Mouse (Mus musculus) NIH3T3 (cell line): ENCODE measurements around the gene Daxx.
"Not testable (repeated sequence)": the region's sequence is repeated elsewhere in the genome, so short reads cannot be mapped to it uniquely, and the experiment has no call there.

Experiments
- DNase-seq: peaks from one replicate; pipeline ENCODE4 v3.0.0-alpha.2; 2012; ENCODE audit warnings: low read depth

The Daxx gene

DNA sequence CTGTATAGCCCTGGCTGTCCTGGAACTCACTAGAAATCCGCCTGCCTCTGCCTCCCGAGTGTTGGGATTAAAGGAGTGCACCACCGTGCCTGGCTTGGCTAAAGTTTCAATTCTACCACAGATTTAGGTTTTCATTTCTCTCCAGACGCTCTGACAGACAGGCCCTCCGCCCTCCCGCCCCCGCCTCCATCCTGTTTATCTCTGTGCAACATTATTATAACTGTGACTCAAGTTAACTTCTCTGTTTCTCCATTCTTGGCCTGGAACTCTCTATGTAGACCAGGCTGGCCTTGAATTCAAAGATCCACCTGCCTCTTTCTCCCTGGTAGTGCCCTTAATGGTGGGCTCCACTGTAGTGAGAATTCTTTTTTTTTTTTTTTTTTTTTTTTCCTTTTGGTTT, 6.7 kb upstream of the Daxx start:
- no peak for DNase-seq

DNA sequence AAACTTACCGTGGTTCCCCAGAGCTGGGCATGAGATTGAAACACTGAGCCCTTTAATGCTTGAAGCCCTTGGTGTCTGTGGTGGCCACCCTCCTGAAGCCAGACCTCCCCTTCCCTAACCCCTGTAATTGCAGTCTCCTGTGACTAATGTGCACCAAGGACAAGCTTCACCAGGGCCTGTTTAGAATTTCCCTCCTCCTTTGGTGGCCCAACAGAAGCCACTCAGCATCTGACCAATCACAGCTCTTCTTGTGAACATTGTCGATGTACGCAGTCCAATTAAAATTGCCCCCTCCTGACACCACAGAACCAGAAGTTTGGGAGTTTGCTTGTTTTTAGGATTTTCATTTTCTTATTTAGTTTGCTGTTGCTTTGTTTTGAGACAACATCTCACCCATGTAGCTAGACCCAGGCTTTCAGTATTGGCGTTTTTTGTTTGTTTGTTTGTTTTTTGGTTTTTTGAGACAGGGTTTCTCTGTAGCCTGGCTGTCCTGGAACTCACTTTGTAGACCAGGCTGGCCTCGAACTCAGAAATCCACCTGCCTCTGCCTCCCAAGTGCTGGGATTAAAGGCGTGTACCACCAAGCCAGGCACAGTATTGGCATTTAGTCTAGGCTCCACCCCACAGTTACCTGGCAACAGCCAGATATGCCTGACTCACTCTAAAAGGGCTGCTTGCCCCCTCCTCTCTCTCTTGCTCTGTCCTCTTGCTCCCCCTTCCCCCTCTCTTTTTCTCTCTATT, 5.1 kb upstream of the Daxx start:
- DNase-seq = not testable (repeated sequence)

DNA sequence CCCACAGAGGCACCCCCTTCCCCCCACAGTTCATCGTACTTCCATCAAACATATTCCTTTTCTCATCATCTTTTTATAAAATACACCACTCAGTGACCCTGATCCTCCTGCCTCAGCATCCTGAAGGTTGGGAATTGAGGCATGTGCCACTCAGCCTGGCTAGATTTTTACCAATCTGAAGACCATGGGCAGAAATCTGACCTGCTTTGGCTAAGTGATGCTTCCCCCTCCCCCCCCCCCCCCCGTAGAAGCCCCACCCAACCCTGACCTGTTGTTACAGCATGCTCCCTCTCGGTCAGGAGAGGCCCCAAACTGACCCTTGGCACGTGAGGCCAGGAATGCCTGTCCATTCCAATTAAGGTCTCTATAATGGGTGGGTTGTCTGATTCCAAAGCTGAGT, 4.4 kb upstream of the Daxx start, which contains the start of gene Platr17:
Gene Platr17, plus strand, starts transcription at position 301 of the 400 bp plus-strand sequence.
- DNase-seq = not testable (repeated sequence)

DNA sequence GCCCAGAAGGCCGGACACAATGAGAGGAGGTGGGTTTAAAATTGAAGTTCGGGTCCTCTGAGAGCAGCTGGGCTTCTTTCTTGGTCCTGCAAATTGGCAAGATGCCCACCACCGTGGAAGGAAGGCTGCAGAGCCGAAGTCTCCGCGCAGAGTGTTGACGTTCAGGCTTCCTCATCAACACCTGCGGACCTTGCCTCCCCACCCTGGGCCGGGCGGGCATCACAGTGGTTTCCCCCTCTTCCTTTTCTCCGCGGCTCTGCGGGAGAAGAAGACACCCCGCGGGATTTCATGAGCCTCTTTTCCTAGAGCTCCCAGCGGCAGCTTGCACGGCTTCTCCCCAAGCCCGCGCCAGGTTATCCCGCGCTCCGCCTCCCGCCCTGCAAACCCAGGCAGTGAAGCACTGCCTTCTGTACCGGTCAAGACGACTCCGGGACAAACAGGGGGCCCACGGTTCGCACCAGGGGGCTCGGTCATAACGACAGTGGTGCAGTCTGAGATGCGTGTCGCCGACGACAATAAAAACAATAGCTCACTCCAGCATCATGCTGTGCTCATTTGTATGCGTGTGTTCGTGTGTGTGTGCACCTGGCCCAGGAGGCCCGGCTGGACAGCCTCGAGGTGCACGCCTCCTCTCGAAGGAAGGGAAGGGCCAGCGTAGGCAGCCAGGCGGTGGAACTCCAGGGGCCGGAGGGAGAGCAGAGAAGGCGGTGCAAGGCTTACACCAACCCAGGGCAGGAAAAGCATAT, 710 bp upstream of the Daxx start:
- DNase-seq = peak; percentile 60

DNA sequence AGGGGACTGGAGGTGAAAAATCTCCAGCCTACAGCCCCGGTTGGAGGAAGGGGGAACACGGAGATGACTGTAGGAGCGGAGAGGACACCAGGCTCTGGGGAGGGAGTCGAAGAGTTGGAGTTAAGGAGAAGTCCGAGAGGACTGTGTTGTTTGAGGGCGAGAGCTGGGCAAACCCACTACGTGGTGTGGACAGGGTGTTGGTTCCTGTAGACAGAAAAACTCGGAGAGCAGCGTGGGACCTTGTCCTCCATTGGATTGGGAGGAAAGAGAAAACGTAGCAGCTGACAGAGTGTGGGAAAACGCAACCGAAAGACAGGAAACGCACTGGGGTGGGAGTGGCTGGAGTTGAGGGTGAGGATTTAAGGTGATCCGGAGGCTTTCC, 646 bp downstream of the Daxx start:
- peak; percentile 75 for DNase-seq

DNA sequence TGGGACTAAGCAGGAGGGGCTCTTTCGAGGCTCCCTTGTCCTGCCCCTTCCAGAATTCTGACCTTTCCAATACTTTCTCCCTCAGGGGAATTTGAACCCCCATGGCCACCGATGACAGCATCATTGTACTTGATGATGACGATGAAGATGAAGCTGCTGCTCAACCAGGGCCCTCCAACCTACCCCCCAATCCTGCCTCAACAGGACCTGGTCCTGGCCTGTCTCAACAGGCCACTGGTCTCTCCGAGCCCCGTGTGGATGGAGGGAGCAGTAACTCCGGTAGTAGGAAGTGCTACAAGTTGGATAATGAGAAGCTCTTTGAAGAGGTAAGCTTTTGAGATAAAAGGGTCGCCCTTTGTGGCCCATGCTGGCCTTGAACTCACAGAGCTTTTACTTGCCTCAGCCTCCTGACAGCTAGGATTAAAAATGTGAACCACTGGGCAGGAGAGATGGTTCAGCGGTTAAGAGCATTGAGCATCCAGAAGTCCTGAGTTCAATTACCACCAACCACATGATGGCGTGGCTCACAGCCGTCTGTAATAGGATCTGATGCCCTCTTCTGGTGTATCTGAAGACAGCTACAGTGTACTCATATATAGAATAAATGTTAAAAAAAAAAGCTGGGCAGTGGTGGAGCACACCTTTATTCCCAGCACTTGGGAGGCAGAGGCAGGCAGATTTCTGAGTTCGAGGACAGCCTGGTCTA, 1.3 kb downstream of the Daxx start:
- DNase-seq = peak; percentile 66

DNA sequence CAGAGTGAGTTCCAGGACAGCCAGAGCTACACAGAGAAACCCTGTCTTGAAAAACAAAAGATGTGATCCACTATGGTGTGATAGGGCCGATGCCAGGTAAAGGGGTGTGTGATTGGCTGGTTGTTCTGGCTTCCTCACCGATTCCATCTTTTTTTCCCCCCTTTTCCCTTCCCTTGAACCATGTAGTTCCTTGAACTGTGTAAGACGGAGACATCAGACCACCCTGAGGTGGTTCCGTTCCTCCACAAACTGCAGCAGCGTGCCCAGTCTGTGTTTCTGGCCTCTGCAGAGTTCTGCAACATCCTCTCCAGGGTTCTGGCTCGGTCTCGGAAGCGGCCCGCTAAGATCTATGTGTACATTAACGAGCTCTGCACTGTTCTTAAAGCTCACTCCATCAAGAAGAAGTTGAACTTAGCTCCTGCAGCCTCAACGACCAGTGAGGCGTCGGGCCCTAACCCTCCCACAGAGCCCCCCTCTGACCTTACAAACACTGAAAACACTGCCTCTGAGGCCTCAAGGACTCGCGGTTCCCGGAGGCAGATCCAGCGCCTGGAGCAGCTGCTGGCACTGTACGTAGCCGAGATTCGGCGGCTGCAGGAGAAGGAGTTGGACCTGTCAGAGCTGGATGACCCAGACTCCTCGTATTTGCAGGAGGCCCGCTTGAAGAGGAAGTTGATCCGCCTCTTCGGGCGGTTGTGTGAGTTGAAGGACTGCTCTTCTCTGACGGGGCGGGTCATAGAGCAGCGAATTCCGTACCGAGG, 2.0 kb downstream of the Daxx start:
- DNase-seq = no peak

DNA sequence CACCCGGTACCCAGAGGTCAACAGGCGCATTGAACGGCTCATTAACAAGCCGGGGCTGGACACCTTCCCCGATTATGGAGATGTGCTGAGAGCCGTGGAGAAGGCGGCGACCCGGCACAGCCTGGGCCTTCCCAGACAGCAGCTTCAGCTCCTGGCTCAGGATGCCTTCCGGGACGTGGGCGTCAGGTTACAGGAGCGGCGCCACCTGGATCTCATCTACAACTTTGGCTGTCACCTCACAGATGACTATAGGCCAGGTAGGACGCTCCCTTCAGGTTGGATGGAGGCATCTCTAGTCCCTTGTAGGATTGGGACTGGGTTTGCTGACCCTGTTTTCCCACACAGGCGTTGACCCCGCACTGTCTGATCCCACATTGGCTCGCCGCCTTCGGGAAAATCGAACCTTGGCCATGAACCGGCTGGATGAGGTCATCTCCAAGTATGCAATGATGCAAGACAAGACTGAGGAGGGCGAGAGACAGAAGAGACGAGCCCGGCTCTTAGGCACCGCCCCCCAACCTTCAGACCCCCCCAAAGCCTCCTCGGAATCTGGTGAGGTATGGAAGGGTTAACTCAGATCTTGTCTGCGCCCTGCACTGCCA, 2.7 kb downstream of the Daxx start:
- DNase-seq = no peak

DNA sequence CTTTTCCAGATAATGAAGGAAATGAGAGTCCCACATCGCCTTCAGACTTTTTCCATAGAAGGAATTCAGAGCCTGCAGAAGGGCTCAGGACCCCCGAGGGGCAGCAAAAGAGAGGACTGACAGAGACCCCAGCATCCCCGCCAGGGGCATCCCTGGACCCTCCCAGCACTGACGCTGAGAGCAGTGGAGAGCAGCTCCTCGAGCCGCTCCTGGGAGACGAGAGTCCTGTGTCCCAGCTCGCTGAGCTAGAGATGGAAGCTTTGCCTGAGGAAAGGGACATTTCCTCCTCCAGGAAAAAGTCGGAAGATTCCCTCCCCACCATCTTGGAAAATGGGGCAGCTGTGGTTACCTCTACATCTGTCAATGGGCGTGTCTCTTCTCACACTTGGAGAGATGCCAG, 4.0 kb downstream of the Daxx start:
- DNase-seq = no peak

DNA sequence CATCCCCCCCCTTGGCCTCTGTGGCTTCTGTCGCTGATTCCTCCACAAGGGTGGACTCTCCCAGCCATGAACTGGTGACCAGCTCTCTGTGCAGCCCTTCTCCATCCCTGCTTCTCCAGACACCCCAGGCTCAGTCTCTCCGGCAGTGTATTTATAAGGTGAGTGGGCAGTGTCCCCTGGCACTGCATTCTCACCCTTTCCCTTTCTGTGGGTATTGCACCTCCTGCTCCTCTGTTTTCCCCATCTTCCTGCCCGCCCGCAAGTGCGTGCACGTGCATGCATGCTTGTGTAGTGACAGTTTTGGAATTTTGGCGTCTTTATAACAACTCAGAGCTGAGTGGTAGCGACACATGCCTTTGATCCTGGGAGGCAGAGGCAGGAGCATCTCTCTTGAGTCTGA, 4.7 kb downstream of the Daxx start:
- DNase-seq = no peak

DNA sequence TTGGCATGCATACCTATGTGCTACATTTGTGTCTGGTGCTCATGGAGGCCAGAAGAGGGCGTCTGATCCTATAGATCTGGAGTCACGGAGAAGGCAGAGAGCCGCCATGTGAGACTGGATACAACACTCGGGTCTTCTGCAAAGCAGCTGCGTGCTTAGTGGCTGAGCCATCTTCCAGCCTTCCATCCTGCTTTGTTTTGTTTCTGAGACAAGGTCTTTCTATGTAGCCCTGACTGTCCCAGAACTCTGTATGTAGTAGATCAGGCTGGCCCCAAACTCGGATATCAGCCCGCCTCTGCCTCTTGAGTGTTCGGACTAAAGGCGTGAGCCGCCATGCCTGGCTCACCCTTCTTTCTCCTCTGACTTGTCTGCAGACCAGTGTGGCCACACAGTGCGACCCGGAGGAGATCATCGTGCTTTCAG, 5.8 kb downstream of the Daxx start:
- no peak for DNase-seq

DNA sequence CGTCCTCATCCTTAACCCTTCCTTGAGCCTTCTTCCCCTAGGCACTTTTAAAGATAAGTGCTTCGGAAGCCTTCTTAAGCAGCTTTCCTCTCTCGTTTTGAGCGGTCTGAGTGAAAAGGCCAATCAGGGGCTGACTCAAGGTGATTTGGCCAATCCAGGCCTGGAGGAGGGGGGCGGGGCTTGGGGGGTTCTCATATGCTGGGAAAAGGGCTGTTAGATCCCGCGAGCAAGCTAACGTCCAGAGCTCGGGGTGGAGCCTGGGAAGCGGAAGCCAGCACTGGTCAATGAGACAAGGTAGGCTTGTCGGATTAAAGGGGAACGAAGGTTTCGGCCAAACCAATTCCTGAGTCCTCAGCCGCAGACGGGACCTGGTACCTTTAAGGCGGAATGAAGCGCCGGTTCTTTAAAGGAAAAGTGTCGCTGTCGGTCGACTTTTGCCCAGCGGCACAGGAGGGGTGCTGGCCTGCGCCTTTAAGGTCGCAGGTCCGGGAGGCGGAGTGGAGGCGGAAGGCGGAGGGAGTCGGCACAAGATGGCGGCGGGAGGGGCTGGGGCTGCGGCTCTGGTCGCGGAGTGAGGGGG, 6.5 kb downstream of the Daxx start, which contains the start of the genes Tapbp and Zbtb22:
Gene Tapbp, plus strand, starts transcription at position 229 of the 580 bp plus-strand sequence.
Gene Zbtb22, plus strand, starts transcription at position 234 of the 580 bp plus-strand sequence.
- DNase-seq = peak; percentile 99

DNA sequence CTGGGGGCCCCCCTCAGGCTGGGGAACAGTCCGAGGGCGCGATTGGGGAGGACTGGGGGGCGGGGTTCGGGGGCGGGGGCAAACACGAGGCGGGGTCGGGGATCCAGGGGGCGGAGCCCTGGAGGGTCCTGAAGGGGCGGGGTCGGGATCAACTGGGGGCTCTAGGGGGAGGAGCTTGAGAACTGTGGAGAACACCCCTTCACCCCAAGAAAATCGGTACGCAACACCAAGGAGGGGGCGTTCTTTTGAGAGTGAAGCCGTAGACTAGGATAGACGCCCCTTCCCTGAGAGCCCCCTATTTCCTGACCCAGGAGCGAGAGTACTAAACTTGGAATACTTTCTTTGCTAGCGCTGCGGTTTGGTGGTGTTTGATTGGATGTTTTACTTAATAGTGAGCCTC, 7.1 kb downstream of the Daxx start:
- DNase-seq = no peak

DNA sequence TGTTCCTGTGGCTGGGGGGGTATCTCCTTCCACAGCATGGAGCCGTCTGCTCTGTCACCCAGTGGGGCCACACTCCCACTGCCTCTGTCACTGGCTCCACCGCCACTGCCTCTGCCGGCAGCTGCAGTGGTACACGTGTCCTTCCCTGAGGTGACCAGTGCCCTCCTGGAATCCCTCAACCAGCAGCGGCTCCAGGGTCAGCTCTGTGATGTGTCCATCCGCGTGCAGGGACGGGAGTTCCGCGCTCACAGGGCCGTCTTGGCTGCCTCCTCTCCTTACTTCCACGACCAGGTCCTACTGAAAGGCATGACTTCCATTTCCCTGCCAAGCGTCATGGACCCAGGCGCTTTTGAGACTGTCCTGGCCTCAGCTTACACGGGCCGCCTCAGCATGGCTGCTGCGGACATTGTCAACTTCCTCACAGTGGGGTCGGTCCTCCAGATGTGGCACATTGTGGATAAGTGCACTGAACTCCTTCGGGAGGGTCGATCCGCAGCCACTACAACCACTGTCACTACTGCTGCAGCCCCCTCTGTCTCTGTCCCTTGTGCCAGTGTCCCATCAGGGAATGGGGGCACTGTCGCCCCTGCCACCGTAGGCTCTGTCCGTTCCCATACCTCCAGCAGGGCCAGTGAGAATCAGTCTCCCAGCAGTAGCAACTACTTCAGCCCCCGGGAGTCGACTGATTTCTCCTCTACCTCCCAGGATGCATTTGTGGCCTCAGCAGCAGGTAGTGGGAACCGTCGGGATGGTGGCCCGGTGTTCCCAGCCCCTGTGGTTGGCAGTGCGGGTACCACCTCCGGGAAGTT, 7.8 kb downstream of the Daxx start:
- DNase-seq = no peak

DNA sequence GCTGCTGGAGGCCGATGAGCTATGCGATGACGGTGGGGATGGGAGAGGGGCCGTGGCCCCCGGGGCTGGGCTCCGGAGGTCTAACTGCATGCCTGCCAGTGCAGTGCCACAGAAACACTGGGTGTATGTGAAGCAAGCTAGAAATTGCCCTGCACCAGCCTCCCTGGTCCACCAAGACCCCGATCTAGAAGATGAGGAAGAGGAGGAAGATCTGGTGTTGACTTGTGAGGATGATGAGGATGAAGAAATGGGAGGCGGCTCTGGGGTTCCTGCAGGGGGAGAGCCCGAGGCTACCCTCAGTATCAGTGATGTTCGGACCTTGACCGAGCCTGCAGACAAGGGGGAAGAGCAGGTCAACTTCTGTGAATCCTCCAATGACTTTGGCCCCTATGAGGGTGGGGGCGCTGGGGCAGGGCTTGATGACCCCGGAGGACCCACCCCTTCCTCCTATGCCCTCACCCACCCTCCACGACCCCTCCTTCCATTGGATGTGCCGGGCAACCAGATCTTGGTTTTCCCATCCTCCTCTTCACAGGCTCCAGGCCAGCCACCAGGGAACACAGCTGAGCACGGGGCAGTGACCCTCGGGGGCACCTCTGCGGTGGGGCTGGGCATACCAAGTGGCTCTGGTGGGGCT, 8.6 kb downstream of the Daxx start:
- DNase-seq = no peak

DNA sequence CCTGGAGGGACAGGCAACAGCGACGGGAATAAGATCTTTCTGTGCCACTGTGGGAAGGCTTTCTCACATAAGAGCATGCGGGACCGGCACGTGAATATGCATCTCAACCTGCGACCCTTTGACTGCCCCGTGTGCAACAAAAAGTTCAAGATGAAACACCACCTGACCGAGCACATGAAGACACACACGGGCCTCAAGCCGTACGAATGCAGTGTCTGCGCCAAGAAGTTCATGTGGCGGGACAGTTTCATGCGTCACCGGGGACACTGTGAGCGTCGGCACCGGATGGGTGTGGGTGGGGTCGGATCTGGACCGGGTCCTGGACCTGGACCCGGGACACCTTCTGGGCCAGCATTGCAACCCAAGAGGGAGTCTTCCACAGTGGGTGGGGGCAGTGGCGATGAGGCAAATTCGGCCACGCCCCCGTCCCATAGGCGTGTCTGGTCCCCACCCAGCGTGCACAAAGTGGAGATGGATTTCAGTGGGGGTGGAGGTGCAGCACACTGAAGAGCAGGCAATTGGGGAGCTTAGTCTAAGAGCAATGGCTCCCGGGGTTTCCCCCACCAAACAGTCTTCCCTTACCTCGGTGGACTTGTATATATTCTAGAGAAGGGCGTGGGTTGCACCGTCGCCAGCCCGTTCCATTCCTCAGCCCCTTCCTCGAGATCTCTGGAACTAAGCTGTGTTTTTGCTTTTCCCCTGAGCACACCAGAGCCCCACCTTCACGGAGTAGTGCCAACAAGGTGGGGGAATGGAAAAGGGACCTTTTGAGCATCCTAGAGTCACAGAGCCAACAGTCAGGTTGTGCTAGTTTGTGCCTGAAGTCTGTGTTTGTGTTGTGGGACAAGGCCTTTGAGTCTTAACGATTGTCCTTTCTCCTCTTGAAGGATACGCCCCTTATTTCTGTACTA, 9.3 kb downstream of the Daxx start:
- peak; percentile 41 for DNase-seq

DNA sequence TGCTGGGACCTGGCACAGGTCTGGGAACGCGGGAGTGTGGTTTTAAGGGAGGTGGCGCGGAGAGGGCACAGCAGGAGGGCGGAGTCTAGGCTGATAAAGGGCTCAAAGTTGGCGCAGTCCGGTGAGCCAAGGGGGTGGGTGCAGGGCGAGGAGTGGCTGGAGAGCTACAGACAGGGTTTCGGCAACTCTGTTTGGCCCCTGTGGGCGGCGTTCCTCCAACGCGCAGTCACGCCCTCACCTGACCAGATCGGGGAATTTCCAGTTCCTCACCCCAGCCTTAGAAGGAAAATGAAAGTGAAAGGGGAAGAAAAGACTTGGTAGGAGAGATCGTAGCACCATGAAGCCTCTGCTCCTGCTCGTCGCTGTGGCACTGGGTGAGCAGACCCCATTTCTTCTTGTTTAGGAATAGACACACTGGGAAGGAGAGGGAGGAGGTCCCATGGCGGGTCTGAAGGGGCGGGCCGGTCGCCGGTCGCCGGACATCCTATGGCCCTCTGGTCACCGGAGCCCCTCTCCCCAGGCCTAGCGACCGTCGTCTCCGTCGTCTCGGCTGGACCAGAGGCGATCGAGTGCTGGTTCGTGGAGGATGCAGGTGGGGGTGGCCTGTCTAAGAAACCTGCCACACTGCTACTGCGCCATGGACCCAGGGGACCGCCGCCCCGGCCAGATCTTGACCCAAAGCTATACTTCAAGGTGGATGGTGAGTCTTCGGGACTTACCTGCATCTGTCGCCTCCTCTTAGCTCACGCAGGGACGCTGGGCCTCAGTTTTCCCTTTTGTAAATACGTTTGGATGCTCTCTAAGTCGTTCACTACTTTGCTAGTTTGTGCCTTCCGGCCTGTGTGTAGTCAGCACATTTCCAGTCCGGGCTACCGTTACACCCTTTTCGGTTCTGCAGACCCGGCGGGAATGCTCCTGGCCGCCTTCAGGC, 10.4 kb downstream of the Daxx start:
- peak; percentile 94 for DNase-seq
